33 mouse cellular contexts compared by ENCODE assay signal in genomic region chr9:27101466-27101865, GRCm38 (mm10).
"Had no signal": no experiment of that assay in that cellular context is flagged by ENCODE, and none has a peak within 500 bp of the region (broad histone marks: within the 10 kb centered on the region; RNA-seq: fewer than 3 reads in every experiment).

No protein-coding gene starts in this region.

- H3K4me3 ChIP-seq: heart, embryonic 12.5 days; heart, embryonic 13.5 days; heart, embryonic 15.5 days; hindbrain, embryonic 10.5 days; hindbrain, embryonic 12.5 days; hindbrain, embryonic 13.5 days; hindbrain, embryonic 15.5 days; intestine, embryonic 15.5 days; kidney, embryonic 15.5 days; layer of hippocampus, adult 2 months; left cerebral cortex, adult 2 months had no signal

- H3K9ac ChIP-seq: heart, embryonic 12.5 days; heart, embryonic 13.5 days; heart, embryonic 15.5 days; hindbrain, embryonic 12.5 days; hindbrain, embryonic 13.5 days; hindbrain, embryonic 14.5 days; hindbrain, embryonic 15.5 days; intestine, embryonic 15.5 days; kidney, embryonic 15.5 days had no signal

- ATAC-seq: hindbrain, embryonic 16.5 days; hindbrain, postnatal 0 days; inflammation-experienced regulatory T-cells, adult 6 months; intestine, embryonic 15.5 days; intestine, embryonic 16.5 days; intestine, postnatal 0 days had no signal

- H3K4me2 ChIP-seq: heart, embryonic 11.5 days; heart, embryonic 12.5 days; heart, embryonic 13.5 days; heart, embryonic 15.5 days; hindbrain, embryonic 12.5 days; hindbrain, embryonic 13.5 days; hindbrain, embryonic 14.5 days; hindbrain, embryonic 15.5 days; intestine, embryonic 15.5 days; kidney, embryonic 15.5 days had no signal

- H3K27me3 ChIP-seq: heart, embryonic 12.5 days; heart, embryonic 13.5 days; heart, embryonic 15.5 days; hindbrain, embryonic 12.5 days; hindbrain, embryonic 13.5 days; hindbrain, embryonic 15.5 days; intestine, embryonic 15.5 days; kidney, embryonic 15.5 days had no signal

- H3K27ac ChIP-seq: heart, embryonic 13.5 days; heart, embryonic 15.5 days; hindbrain, embryonic 10.5 days; hindbrain, embryonic 12.5 days; hindbrain, embryonic 13.5 days; hindbrain, embryonic 14.5 days; hindbrain, embryonic 15.5 days; hindbrain, postnatal 0 days; intestine, embryonic 15.5 days; kidney, embryonic 15.5 days; kidney, postnatal 0 days; layer of hippocampus, adult 2 months; left cerebral cortex, adult 2 months had no signal

- H3K4me1 ChIP-seq: hindbrain, embryonic 12.5 days; hindbrain, embryonic 13.5 days; intestine, embryonic 15.5 days; kidney, embryonic 15.5 days had no signal

- H3K9me3 ChIP-seq: heart, embryonic 12.5 days; heart, embryonic 13.5 days; heart, embryonic 15.5 days; hindbrain, embryonic 10.5 days; hindbrain, embryonic 12.5 days; hindbrain, embryonic 13.5 days; hindbrain, embryonic 15.5 days; intestine, embryonic 15.5 days; kidney, embryonic 15.5 days had no signal

- DNase-seq: heart, postnatal 10 days; heart, postnatal 4 days; kidney, adult 11 months; kidney, adult 18-20 months; kidney, adult 2 months; kidney, adult 8-10 months; kidney, adult 9 months; kidney, postnatal 10 days; kidney, postnatal 14 days; kidney, postnatal 25 days; kidney, postnatal 36 days; kidney, postnatal 4 days; layer of hippocampus, adult 9-11 months; layer of hippocampus, postnatal 36 days had no signal
